Mouse (Mus musculus): Measurements from ENCODE around the gene Dspp. TPM values are rescaled to one million over a fixed set of nuclear protein-coding genes. Genes with fewer than 3 reads are reported as not detected.

Gene Dspp
- polyA plus RNA-seq, 1 experiment from 2014 or later, result not detected

DNA sequence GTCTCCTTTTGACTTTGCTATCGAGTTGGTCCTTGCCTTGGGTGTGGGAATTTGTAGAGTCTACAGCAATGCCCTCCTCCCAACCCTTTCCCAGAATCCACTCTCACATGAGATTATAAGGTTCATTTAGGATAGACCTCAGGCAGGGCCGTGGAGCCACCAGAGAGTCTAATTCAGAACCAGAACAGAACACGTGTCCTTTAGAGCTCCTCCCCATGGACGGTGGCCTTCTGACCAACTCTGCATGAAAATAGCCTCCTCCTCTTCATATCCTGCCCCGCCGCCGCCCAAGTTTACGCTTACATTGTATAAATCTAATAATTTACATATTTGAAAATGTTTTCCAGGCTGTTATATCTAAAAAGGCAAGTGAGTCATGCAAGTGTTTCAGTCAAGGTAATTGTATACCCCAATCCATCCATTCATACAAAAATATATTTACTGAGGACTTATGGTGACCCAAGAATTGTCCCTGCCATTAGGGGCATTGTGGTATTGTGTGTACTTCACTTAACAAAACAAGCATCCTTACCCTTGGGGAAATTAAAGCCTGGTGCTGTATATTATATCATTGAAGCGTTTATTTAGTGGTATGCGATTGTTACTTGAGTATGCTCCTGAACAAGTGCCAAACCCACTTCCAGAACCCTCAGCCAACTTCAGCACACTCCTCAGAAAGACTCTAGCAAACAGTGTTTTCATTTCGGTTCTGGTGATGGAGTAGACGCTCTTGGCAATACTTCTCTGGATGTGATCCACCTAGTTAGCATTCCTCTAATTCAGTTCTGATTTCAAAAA is 30.8 kb downstream of the Dspp start:
- whole genome bisulfite sequencing, result 78% methylated on average over 12 of the region's 12 CpGs
- Histone ChIP-seq H3K9me3 (replicated peaks) (no peaks in the 10 kb centered on the region), H3K4me1 (replicated peaks) (no peaks in the 10 kb centered on the region), H3K9ac (no peak overlapping the region), H3K27ac (no peak overlapping the region), H3K36me3 (no peaks in the 10 kb centered on the region), H3K4me3 (no peak overlapping the region), H3K4me2 (no peak overlapping the region), H3K27me3 (no peaks in the 10 kb centered on the region)
- no peak for ATAC-seq (replicated peaks; ENCODE audit: insufficient number of reproducible peaks, insufficient read depth, low FRiP score, low read depth)

DNA sequence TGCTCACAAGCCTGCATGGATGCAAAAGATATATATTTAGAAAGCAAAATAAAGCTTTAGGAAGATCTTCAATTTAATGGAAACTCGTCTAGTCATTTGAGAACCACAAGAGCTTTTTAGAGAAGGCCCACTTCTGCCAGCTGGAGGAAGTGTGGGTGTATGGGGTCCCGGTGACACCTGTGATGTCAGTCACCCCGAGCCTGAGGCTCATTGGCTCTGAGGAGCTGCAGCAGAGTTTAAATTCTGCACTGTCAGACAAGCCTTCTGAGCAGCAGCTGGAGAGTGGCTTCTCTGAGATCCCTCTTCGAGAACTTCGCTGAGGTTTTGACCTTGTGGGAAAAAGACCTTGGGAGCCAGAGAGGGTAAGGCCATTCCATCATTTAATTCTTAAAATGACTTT is 31.8 kb downstream of the Dspp start, which contains the start of gene Dmp1:
Gene Dmp1 (plus strand): TSS at position 263 of the 400 bp plus-strand sequence.
- ATAC-seq (replicated peaks; ENCODE audit: insufficient number of reproducible peaks, insufficient read depth, low FRiP score, low read depth), result no peak
- no peak within 1 kb of the TSS for H3K4me3 ChIP-seq
- H3K27ac ChIP-seq, result no peak within 1 kb of the TSS
- no peaks in the 10 kb centered on the region for H3K9me3 ChIP-seq (replicated peaks)
- H3K27me3 ChIP-seq, result no peaks in the 10 kb centered on the region
- H3K36me3 ChIP-seq, result no peaks in the 10 kb centered on the region
- no peak within 1 kb of the TSS for H3K9ac ChIP-seq
- 54% methylated on average over 5 of the region's 5 CpGs for WGBS
- no peak within 1 kb of the TSS for H3K4me2 ChIP-seq
- no peaks in the 10 kb centered on the region for H3K4me1 ChIP-seq (replicated peaks)

- no peak for ATAC-seq (replicated peaks; ENCODE audit: insufficient number of reproducible peaks, insufficient read depth, low FRiP score, low read depth)
- Histone ChIP-seq H3K9ac (no peak overlapping the region), H3K9me3 (replicated peaks) (no peaks in the 10 kb centered on the region), H3K27ac (no peak overlapping the region), H3K4me2 (no peak overlapping the region), H3K36me3 (no peaks in the 10 kb centered on the region), H3K4me1 (replicated peaks) (no peaks in the 10 kb centered on the region), H3K4me3 (no peak overlapping the region), H3K27me3 (no peaks in the 10 kb centered on the region)
- 69% methylated on average over 11 of the region's 11 CpGs for WGBS
These were observed 42.0 kb downstream of the Dspp start for GRCm38 (mm10) chr5:104212531-104212930.

GRCm38 (mm10) chr5:104218926-104219325 is 48.4 kb downstream of the Dspp start:
- Histone ChIP-seq H3K4me3 (no peak overlapping the region), H3K9me3 (replicated peaks) (no peaks in the 10 kb centered on the region), H3K27me3 (no peaks in the 10 kb centered on the region), H3K4me2 (no peak overlapping the region), H3K9ac (no peak overlapping the region), H3K27ac (no peak overlapping the region), H3K4me1 (replicated peaks) (0 out of 2 replicates have a peak, but pooled peaks cover 3% of the 10 kb centered on the region), H3K36me3 (no peaks in the 10 kb centered on the region)
- WGBS, result 28% methylated on average over 5 of the region's 5 CpGs
- no peak for ATAC-seq (replicated peaks; ENCODE audit: insufficient number of reproducible peaks, insufficient read depth, low FRiP score, low read depth)

- H3K9me3 ChIP-seq (replicated peaks), result no peaks in the 10 kb centered on the region
- no peak overlapping the region for H3K4me2 ChIP-seq
- no peak for ATAC-seq (replicated peaks; ENCODE audit: insufficient number of reproducible peaks, insufficient read depth, low FRiP score, low read depth)
- H3K27ac ChIP-seq, result no peak overlapping the region
- no peaks in the 10 kb centered on the region for H3K36me3 ChIP-seq
- H3K4me3 ChIP-seq, result no peak overlapping the region
- 46% methylated on average over 3 of the region's 3 CpGs for WGBS
- no peak overlapping the region for H3K9ac ChIP-seq
- H3K4me1 ChIP-seq (replicated peaks), result 0 out of 2 replicates have a peak, but pooled peaks cover 2% of the 10 kb centered on the region
- H3K27me3 ChIP-seq, result no peaks in the 10 kb centered on the region
These were observed 53.8 kb downstream of the Dspp start for GRCm38 (mm10) chr5:104224299-104224698.

GRCm38 (mm10) chr5:104224750-104225149 is 54.2 kb downstream of the Dspp start:
- Histone ChIP-seq H3K9me3 (replicated peaks) (no peaks in the 10 kb centered on the region), H3K4me2 (no peak overlapping the region), H3K4me1 (replicated peaks) (0 out of 2 replicates have a peak, but pooled peaks cover 2% of the 10 kb centered on the region), H3K27me3 (no peaks in the 10 kb centered on the region), H3K36me3 (no peaks in the 10 kb centered on the region), H3K27ac (no peak overlapping the region), H3K4me3 (no peak overlapping the region), H3K9ac (no peak overlapping the region)
- ATAC-seq (replicated peaks; ENCODE audit: insufficient number of reproducible peaks, insufficient read depth, low FRiP score, low read depth), result no peak

DNA sequence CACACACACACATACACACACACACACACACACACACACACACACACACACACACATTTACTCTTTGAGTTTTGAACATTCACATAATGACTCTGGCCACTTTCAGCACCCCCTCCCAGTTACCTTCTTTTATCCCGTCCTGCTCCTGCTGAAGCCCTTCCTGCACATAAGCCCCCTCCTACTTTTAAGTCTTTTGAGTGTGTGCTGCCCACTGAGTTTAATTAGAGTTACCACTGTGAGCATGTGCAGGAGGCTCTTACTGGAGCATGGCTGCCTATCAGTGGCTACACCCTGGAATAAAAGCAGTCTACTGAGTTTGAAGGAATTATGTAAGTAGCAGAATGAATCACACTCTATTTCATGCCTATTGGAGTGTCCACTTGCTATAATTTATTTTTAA is 58.0 kb downstream of the Dspp start:
- WGBS, result 30% methylated on average over 1 of the region's 1 CpGs
- no peak overlapping the region for H3K4me2 ChIP-seq
- no peaks in the 10 kb centered on the region for H3K27me3 ChIP-seq
- no peaks in the 10 kb centered on the region for H3K36me3 ChIP-seq
- no peak overlapping the region for H3K9ac ChIP-seq
- ATAC-seq (replicated peaks; ENCODE audit: insufficient number of reproducible peaks, insufficient read depth, low FRiP score, low read depth), result no peak
- H3K4me1 ChIP-seq (replicated peaks), result 0 out of 2 replicates have a peak, but pooled peaks cover 2% of the 10 kb centered on the region
- H3K27ac ChIP-seq, result no peak overlapping the region
- no peak overlapping the region for H3K4me3 ChIP-seq
- H3K9me3 ChIP-seq (replicated peaks), result no peaks in the 10 kb centered on the region

Other genes starting within 250 kb of the Dspp start
- gene Hsd17b13, start 193.3 kb upstream of the Dspp start, polyA plus RNA-seq (2015; fragmentation: Nextera tagmentation; extraction: Ambion mirVana), result 0.38 TPM in 1 of 2 replicates, not detected in the other
- 3.5 and 4.1 TPM in 2 replicates for gene Hsd17b11, start 148.8 kb upstream of the Dspp start, polyA plus RNA-seq (2015; fragmentation: Nextera tagmentation; extraction: Ambion mirVana)
- gene Nudt9, start 124.4 kb upstream of the Dspp start, polyA plus RNA-seq (2015; fragmentation: Nextera tagmentation; extraction: Ambion mirVana), result 49.9 and 50.2 TPM in 2 replicates
- gene Gm17660, start 93.1 kb upstream of the Dspp start, polyA plus RNA-seq (2015; fragmentation: Nextera tagmentation; extraction: Ambion mirVana), result 0.35 TPM in 1 of 2 replicates, not detected in the other
- gene Sparcl1, start 57.0 kb upstream of the Dspp start, polyA plus RNA-seq (2015; fragmentation: Nextera tagmentation; extraction: Ambion mirVana), result 113 and 115 TPM in 2 replicates
- 0.05 and 0.09 TPM in 2 replicates for gene Dmp1, start 31.9 kb downstream of the Dspp start, polyA plus RNA-seq (2015; fragmentation: Nextera tagmentation; extraction: Ambion mirVana)
- gene Ibsp, start 128.5 kb downstream of the Dspp start, polyA plus RNA-seq (2015; fragmentation: Nextera tagmentation; extraction: Ambion mirVana), result 0.62 and 0.75 TPM in 2 replicates
- gene Mepe, start 154.6 kb downstream of the Dspp start, polyA plus RNA-seq (2015; fragmentation: Nextera tagmentation; extraction: Ambion mirVana), result not detected in 2 replicates

Measured in heart, embryonic 15.5 days (tissue).